Mouse (Mus musculus): ENCODE measurements around the gene Gcm2. TPM values are rescaled to one million over a fixed set of nuclear protein-coding genes. Genes with fewer than 3 reads are reported as not detected.

Gene Gcm2
- polyA plus RNA-seq (2015; fragmentation: Nextera tagmentation; extraction: Ambion mirVana), result not detected in 2 replicates

GRCm38 (mm10) chr13:41110935-41111334 is at the start of gene Gcm2:
Gcm2 (minus strand) TSS chr13:41111035.
- Histone ChIP-seq H3K27me3 (peaks cover 49% of the 10 kb centered on the region), H3K4me2 (no peak within 1 kb of the TSS), H3K4me3 (replicated peaks) (no peak within 1 kb of the TSS), H3K27ac (no peak within 1 kb of the TSS), H3K36me3 (no peaks in the 10 kb centered on the region), H3K9me3 (replicated peaks) (no peaks in the 10 kb centered on the region), H3K9ac (no peak within 1 kb of the TSS), H3K4me1 (replicated peaks) (no peaks in the 10 kb centered on the region)
- DNase-seq, result no peak
- 56% methylated on average over 3 of the region's 3 CpGs for WGBS (ENCODE audit: insufficient replicate concordance)
- ATAC-seq (ENCODE audit: low read depth), result no peak

GRCm38 (mm10) chr13:41158426-41158825 is 47.6 kb upstream of the Gcm2 start:
- Histone ChIP-seq H3K4me2 (no peak overlapping the region), H3K9me3 (replicated peaks) (no peaks in the 10 kb centered on the region), H3K9ac (no peak overlapping the region), H3K36me3 (no peaks in the 10 kb centered on the region), H3K27ac (no peak overlapping the region), H3K27me3 (no peaks in the 10 kb centered on the region), H3K4me1 (replicated peaks) (no peaks in the 10 kb centered on the region), H3K4me3 (replicated peaks) (no peak overlapping the region)
- DNase-seq, result no peak
- ATAC-seq (ENCODE audit: low read depth), result no peak
- 46% methylated on average over 5 of the region's 5 CpGs for WGBS (ENCODE audit: insufficient replicate concordance)

GRCm38 (mm10) chr13:41153146-41153545 is 42.3 kb upstream of the Gcm2 start:
- no peaks in the 10 kb centered on the region for H3K36me3 ChIP-seq
- 70% methylated on average over 11 of the region's 11 CpGs for WGBS (ENCODE audit: insufficient replicate concordance)
- no peaks in the 10 kb centered on the region for H3K4me1 ChIP-seq (replicated peaks)
- ATAC-seq (ENCODE audit: low read depth) (no peak), DNase-seq (no peak)
- H3K27ac ChIP-seq, result no peak overlapping the region
- no peak overlapping the region for H3K9ac ChIP-seq
- no peak overlapping the region for H3K4me3 ChIP-seq (replicated peaks)
- H3K4me2 ChIP-seq, result no peak overlapping the region
- no peaks in the 10 kb centered on the region for H3K27me3 ChIP-seq
- H3K9me3 ChIP-seq (replicated peaks), result no peaks in the 10 kb centered on the region

- no peaks in the 10 kb centered on the region for H3K27me3 ChIP-seq
- H3K4me1 ChIP-seq (replicated peaks), result no peaks in the 10 kb centered on the region
- H3K4me2 ChIP-seq, result no peak overlapping the region
- H3K4me3 ChIP-seq (replicated peaks), result no peak overlapping the region
- ATAC-seq (ENCODE audit: low read depth) (no peak), DNase-seq (peak; percentile 15)
- H3K9me3 ChIP-seq (replicated peaks), result no peaks in the 10 kb centered on the region
- no peak overlapping the region for H3K27ac ChIP-seq
- H3K9ac ChIP-seq, result no peak overlapping the region
- H3K36me3 ChIP-seq, result no peaks in the 10 kb centered on the region
- WGBS (ENCODE audit: insufficient replicate concordance), result 62% methylated on average over 10 of the region's 10 CpGs
Measured at GRCm38 (mm10) chr13:41146271-41146670, 35.4 kb upstream of the Gcm2 start.

- no peak for DNase-seq
- Histone ChIP-seq H3K4me3 (replicated peaks) (no peak overlapping the region), H3K4me2 (no peak overlapping the region), H3K4me1 (replicated peaks) (no peaks in the 10 kb centered on the region), H3K9me3 (replicated peaks) (no peaks in the 10 kb centered on the region), H3K27ac (no peak overlapping the region), H3K36me3 (no peaks in the 10 kb centered on the region), H3K27me3 (no peaks in the 10 kb centered on the region), H3K9ac (no peak overlapping the region)
- ATAC-seq (ENCODE audit: low read depth), result no peak
- 45% methylated on average over 6 of the region's 6 CpGs for WGBS (ENCODE audit: insufficient replicate concordance)
Measured at GRCm38 (mm10) chr13:41145433-41145970, 34.7 kb upstream of the Gcm2 start.

GRCm38 (mm10) chr13:41134901-41135300 is 24.1 kb upstream of the Gcm2 start:
- Histone ChIP-seq H3K36me3 (no peaks in the 10 kb centered on the region), H3K9me3 (replicated peaks) (no peaks in the 10 kb centered on the region), H3K27ac (no peak overlapping the region), H3K9ac (no peak overlapping the region), H3K4me2 (no peak overlapping the region), H3K27me3 (no peaks in the 10 kb centered on the region), H3K4me3 (replicated peaks) (no peak overlapping the region), H3K4me1 (replicated peaks) (no peaks in the 10 kb centered on the region)
- ATAC-seq (ENCODE audit: low read depth) (no peak), DNase-seq (peak; percentile 36)
- 4% methylated on average over 6 of the region's 6 CpGs for WGBS (ENCODE audit: insufficient replicate concordance)

- Histone ChIP-seq H3K36me3 (no peaks in the 10 kb centered on the region), H3K27ac (no peak overlapping the region), H3K9me3 (replicated peaks) (no peaks in the 10 kb centered on the region), H3K9ac (no peak overlapping the region), H3K4me2 (no peak overlapping the region), H3K27me3 (no peaks in the 10 kb centered on the region), H3K4me3 (replicated peaks) (no peak overlapping the region), H3K4me1 (replicated peaks) (no peaks in the 10 kb centered on the region)
- 71% methylated on average over 8 of the region's 8 CpGs for WGBS (ENCODE audit: insufficient replicate concordance)
- ATAC-seq (ENCODE audit: low read depth), result no peak
- DNase-seq, result no peak
Measured at GRCm38 (mm10) chr13:41129061-41129460, 18.2 kb upstream of the Gcm2 start.

GRCm38 (mm10) chr13:41128326-41128725 is 17.5 kb upstream of the Gcm2 start:
- Histone ChIP-seq H3K27ac (no peak overlapping the region), H3K9me3 (replicated peaks) (no peaks in the 10 kb centered on the region), H3K4me2 (no peak overlapping the region), H3K4me1 (replicated peaks) (no peaks in the 10 kb centered on the region), H3K9ac (no peak overlapping the region), H3K36me3 (no peaks in the 10 kb centered on the region), H3K4me3 (replicated peaks) (no peak overlapping the region), H3K27me3 (no peaks in the 10 kb centered on the region)
- DNase-seq (no peak), ATAC-seq (ENCODE audit: low read depth) (no peak)
- WGBS (ENCODE audit: insufficient replicate concordance), result 50% methylated on average over 8 of the region's 8 CpGs

- Histone ChIP-seq H3K4me1 (replicated peaks) (no peaks in the 10 kb centered on the region), H3K9me3 (replicated peaks) (no peaks in the 10 kb centered on the region), H3K9ac (no peak overlapping the region), H3K4me3 (replicated peaks) (no peak overlapping the region), H3K36me3 (no peaks in the 10 kb centered on the region), H3K27ac (no peak overlapping the region), H3K4me2 (no peak overlapping the region), H3K27me3 (no peaks in the 10 kb centered on the region)
- DNase-seq (no peak), ATAC-seq (ENCODE audit: low read depth) (no peak)
- WGBS (ENCODE audit: insufficient replicate concordance), result 76% methylated on average over 6 of the region's 6 CpGs
Measured at GRCm38 (mm10) chr13:41123666-41124225, 12.9 kb upstream of the Gcm2 start.

- peaks cover 13% of the 10 kb centered on the region for H3K27me3 ChIP-seq
- no peak overlapping the region for H3K27ac ChIP-seq
- no peaks in the 10 kb centered on the region for H3K4me1 ChIP-seq (replicated peaks)
- H3K9ac ChIP-seq, result no peak overlapping the region
- no peak for DNase-seq
- ATAC-seq (ENCODE audit: low read depth), result no peak
- no peak overlapping the region for H3K4me3 ChIP-seq (replicated peaks)
- WGBS (ENCODE audit: insufficient replicate concordance), result 16% methylated on average over 9 of the region's 9 CpGs
- no peaks in the 10 kb centered on the region for H3K36me3 ChIP-seq
- no peaks in the 10 kb centered on the region for H3K9me3 ChIP-seq (replicated peaks)
- no peak overlapping the region for H3K4me2 ChIP-seq
Measured at GRCm38 (mm10) chr13:41119152-41119945, 8.5 kb upstream of the Gcm2 start.

GRCm38 (mm10) chr13:41113940-41114339 is 3.1 kb upstream of the Gcm2 start, which contains the start of gene Sycp2l:
Sycp2l (plus strand) TSS chr13:41114307.
- ATAC-seq (ENCODE audit: low read depth) (no peak), DNase-seq (no peak)
- H3K27ac ChIP-seq, result no peak within 1 kb of the TSS
- WGBS (ENCODE audit: insufficient replicate concordance), result 33% methylated on average over 14 of the region's 14 CpGs
- peak within 1 kb of the TSS; percentile 24; the same call in 1 of the 2 replicates for H3K4me2 ChIP-seq
- no peak within 1 kb of the TSS for H3K9ac ChIP-seq
- H3K27me3 ChIP-seq, result peaks cover 49% of the 10 kb centered on the region
- no peaks in the 10 kb centered on the region for H3K36me3 ChIP-seq
- H3K4me3 ChIP-seq (replicated peaks), result no peak within 1 kb of the TSS
- H3K4me1 ChIP-seq (replicated peaks), result no peaks in the 10 kb centered on the region
- H3K9me3 ChIP-seq (replicated peaks), result no peaks in the 10 kb centered on the region

All from liver, embryonic 13.5 days (tissue).